Mouse (Mus musculus) lung, adult 18-20 months (tissue): ENCODE data around the gene Sertad2.
A peak's percentile ranks its signal among the peaks of the same experiment; 100 is the strongest.

Experiments used
- DNase-seq, 2 experiments: peaks; one replicate each; pipeline ENCODE4 v3.0.0; 2022; ENCODE audit warnings: mixed read lengths in 2 of 2

Sertad2 gene

DNA sequence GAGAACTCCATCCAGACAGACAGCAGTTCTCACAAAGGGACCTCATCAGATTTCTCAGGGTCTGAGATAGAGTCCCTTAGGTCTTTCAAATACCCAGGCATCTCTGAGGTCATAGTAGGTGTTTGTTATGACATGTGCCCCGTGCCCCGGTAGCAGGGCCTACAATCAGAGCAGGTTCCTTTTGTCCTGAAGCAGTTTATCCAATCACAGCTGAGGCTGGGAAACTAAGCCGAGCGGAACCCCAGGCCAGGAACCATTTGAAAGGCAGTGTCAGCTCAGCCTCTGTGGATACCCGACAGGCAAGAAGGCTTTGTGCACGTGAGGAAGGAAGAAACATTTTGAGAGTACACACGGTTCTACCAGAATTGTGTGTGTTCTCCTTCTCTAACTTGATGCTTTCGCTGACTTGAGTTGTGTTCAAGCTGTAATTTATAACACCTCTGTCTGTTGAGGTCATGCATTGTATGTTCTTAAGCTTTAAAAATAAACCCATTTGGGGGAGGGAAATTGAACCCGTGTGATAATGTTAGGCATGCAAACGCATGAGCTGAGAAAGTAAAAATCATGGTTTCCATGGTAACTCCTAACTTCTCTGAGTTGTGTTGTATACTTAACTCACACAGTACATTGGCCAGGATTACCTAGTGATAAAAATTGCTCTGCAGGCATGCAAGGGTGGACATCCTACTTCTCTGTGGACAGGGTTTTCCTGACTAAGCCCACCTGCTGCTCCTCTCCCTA, 104.1 kb downstream of the Sertad2 start:
- no peak for DNase-seq

DNA sequence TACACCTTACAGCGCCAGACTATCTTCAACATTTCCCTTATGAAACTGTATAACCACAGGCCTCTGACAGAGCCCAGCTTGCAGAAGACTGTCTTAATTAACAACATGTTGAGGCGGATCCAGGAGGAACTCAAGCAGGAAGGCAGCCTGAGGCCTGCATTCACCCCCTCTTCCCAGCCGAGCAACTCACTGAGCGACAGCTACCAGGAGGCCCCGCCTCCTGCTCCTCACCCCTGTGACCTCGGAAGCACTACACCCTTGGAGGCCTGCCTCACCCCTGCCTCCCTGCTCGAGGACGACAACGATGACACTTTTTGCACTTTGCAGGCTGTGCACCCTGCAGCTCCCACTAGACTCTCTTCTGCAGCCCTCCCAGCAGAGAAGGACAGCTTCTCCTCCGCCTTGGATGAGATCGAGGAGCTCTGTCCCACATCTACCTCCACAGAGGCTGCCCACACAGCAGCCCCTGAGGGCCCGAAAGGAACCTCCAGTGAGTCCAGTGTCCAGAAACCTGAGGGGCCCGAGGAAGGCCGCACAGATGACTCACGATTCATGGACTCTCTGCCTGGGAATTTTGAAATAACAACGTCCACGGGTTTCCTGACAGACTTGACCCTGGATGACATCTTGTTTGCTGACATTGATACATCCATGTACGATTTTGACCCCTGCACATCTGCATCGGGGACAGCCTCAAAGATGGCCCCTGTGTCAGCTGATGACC, 105.0 kb downstream of the Sertad2 start:
- no peak for DNase-seq

DNA sequence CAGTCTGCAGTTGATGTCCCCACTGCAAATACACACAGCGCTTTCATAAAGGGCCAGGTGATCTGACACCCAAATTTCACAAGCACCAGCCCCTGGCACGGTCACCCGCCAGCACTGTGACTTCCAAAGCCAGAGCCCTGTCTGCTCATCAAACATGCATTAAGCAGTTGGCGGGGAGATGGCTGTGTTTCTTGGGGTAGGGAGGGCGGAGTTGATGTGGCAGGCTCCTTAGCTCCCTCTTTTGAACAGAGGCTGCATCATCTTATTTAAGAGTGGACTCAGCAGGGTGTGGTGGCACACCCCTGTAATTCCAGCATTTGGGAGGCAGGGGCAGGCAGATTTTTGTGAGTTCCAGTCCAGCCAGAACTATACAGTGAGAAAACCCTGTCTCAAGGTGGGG, 106.4 kb downstream of the Sertad2 start:
- DNase-seq, result no peak

- no peak for DNase-seq
Observed at GRCm38 (mm10) chr11:20650006-20650639, 107.1 kb downstream of the Sertad2 start.

DNA sequence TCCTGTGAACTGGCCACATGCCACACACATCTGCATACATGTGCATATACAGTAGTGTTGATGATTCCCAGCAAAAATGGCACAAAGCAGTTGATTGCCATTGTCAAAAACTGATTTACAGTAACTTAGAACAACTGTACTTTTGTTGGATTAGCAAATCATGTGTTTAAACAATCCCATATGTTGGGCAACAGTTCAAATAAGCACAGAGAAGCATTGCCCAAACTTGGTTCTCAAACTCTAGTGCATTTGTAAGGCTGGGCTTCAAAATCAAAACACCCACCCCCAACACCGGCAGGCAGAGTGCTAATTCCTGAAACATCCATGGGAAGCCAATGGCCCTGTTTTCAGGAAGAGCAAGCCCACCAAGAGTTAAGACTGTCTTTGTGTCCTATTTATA, 108.1 kb downstream of the Sertad2 start:
- DNase-seq, result no peak

DNA sequence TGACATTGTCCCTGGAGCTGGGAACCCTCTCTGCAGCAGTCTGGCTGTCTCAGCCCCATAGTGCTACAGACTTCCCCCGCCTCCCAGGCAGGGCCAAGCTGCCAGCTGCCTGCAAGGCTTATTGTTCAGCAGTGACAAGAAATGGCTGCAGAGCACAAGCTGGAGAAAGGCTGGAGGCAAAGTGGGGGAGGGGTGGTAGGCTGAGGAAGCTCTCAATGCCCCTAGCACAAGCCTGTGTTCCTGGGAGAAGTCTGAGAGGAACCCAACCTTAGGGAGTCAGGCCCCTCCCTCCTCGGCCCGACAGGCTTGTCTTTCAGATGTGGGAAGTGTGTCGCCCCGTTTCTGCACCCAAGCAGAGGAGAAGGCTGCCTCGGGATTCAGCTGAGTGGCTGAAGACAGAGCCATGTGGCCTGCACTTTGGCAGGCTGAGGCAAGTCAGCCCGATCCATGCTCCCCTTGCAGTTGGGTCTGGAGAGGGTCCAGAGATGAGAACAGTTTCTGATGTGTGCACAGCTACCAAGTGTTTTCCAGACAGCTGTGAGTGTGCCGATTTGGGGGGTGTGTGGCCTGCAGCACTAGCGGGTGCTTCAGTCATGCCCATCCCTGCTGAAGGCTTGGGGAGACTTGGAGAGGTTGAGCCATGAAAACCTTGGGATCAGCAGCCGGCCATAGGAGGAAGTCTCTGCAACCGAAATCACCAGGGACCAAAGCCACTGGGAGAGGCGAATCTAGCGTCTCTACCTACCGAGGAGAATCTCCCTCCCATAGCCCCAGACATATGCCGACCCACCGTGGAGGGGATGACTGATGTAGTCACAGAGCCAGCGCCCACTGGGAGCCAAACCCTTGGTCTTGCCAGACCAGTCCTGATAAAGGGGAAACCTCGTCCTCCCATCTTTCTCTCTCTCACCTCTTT, 113.0 kb downstream of the Sertad2 start:
- no peak for DNase-seq

GRCm38 (mm10) chr11:20656711-20657057, 113.6 kb downstream of the Sertad2 start:
- no peak for DNase-seq

DNA sequence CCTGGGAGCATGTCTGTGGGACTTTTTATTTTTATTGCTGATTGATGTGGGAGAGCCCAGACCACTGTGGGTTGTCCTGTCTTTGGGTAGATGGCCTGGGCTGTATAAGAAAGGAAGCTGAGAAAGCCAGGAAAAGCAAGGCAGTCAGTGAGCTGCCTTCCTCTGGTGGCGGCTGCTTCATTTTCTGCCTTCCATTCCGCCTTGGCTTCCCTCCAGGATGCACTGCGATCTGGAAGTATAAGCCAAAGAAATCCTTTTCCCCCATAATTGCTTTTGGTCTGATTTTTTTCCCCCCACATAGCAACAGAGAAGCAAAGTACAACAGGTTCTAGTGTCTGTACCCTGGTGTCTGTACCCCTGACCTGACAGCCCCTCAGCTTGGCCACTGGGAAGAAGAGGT, 116.0 kb downstream of the Sertad2 start:
- DNase-seq, result no peak

- DNase-seq, result peak; percentile 78 to 80
Observed at GRCm38 (mm10) chr11:20660111-20661097, 117.4 kb downstream of the Sertad2 start.

DNA sequence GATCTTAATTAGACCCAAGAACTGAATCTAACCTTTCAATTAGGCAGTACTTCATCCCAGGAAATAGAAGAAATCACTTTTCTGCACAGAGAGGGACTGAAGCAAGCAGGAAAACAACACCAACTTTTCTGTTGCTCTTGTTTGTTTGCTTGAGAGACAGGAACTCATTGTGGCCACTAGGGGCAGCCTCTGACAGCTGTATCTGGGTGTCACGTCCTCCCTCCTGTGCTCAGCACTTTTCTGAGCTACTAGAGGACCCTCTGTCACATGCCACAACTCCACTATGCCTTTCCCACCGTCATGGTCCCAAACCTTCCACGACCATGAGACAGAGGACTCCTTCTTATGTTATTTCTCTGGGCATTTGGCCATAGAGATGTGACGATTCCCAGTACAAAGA, 118.6 kb downstream of the Sertad2 start:
- DNase-seq, result peak; percentile 35 to 61

GRCm38 (mm10) chr11:20662811-20663210, 119.8 kb downstream of the Sertad2 start:
- no peak for DNase-seq

GRCm38 (mm10) chr11:20663580-20664198, 120.6 kb downstream of the Sertad2 start:
- DNase-seq, result no peak

DNA sequence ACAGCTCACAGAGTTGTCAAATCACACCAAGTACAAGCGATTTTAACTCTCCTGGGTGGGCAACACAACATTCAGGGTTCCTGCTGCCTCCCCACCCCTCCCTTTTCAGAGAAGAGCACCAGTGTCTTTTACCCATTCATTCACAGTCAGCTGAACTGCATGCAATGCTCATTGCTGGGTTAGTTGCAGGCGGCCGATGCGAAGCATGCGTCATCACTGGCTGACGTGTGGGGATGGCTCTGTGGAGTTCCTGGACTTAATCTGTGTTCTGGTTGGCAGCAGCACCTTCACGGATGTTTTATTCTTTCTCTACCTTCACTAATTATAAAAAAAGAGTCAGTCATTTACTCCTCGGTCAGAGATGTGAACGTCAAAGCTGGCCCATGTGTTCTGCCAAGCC, 121.8 kb downstream of the Sertad2 start:
- DNase-seq, result no peak

DNA sequence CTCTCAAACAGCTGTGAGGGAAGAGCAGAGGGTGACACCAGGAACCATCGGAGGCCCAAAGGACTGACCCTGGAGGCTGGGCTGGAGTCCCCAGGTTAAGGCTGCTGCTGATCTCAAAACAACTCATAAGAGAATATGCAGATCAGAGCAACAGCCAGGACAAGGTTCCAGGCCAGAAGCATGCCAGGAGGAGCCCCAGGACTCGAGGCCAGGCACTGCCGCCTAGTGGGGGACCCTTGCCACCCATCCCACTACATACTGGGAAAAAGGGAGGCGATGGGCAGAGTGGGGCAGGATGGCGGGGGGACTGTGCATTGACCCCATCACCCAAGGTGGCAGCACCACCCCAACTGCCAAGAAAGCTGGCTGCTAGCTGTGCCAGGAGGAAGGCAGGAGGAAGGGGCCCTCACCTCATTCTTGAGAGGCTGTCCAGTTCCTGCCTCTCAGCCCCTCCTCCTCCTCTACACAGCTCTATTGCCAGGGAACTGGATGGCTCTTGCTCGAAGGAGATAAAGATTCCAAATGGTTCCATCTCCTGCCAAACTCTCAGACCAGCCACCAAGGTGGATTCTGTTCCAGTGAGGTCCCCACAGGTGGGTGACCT, 128.8 kb downstream of the Sertad2 start:
- no peak for DNase-seq

DNA sequence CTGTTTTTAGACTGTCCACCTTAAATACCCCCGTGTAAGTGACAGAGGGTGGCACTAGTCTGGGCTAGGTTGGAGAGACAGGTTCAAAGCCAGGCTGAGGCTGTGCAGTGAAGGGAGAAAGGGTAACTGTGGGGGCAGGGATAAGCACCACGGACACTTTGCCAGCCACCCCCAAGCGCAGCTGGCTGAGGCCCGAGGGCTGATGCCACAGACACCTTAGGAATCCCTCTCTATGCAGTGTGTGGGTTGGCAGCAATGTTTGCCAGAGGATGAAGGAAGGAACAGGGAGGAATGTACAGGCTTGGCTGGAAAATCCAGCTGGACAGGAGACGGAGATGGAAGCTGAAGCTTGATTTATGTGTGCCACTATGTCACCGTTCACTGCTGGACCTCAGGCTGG, 129.5 kb downstream of the Sertad2 start:
- no peak for DNase-seq

GRCm38 (mm10) chr11:20679396-20679795, 136.3 kb downstream of the Sertad2 start:
- no peak for DNase-seq

DNA sequence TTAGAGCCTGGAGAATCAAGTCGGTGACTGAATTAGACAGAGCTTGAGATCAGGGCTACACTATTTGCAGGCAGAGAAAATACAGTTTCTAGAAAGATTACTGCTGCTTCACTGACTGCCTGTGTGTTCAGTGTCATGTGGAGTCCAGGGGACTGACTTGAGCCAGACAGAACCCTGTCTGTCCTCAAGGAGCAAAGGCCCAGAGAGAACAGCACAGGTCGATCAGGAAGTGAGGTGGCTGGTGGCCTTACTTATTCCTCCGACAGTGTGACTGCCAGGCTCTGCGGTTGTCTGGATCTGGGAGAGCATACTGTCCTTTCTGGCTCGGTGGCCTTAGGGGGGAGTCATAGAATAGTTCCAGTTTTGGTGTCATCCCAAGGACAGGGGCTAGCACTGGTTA, 137.7 kb downstream of the Sertad2 start:
- DNase-seq, result no peak

DNA sequence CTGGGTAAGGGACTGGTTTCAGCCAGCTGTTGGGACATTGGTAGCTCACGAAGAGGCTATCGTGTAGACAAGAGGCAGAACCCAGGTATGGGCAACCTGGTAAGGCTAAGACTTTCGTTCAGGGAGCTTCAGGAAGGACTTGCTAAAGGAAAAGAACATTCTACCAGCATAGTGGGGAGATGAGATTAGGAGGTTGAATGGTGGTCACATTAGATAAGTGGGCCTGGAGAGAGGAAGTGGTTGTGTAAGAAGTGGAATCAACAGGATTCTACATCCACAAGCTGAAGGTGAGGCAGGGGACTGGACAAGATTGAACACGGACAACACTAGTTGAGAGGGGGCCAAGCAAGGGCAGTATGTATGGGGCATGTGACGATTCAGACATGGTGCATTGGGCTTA, 138.6 kb downstream of the Sertad2 start:
- DNase-seq, result no peak

- peak; percentile 47 to 66 for DNase-seq
Observed at GRCm38 (mm10) chr11:20691000-20691399, 147.9 kb downstream of the Sertad2 start.
